21 mouse cellular contexts compared by ENCODE assay signal in genomic region chr5:130715181-130715580, GRCm38 (mm10).
DNase-seq lines count a peak whose midpoint lies in the region; ATAC-seq lines count a peak whose summit lies in the region.
"Had no signal": no experiment of that assay in that cellular context is flagged by ENCODE, and none has a peak within 500 bp of the region (broad histone marks: within the 10 kb centered on the region; RNA-seq: fewer than 3 reads in every experiment).

No protein-coding gene starts in this region.

- no peak overlapping the region for H3K4me2 ChIP-seq in forebrain, embryonic 14.5 days (ENCODE audit: low read length)
- H3K4me2 ChIP-seq in forebrain, embryonic 11.5 days (ENCODE audit: low read depth, low read length, severe bottlenecking): no peak overlapping the region
- H3K4me2 ChIP-seq: forebrain, embryonic 12.5 days; limb, embryonic 13.5 days; liver, embryonic 13.5 days; lung, embryonic 14.5 days; neural tube, embryonic 13.5 days had no signal

- 80% methylated on average over 4 of the region's 4 CpGs for WGBS in forebrain, embryonic 14.5 days
- WGBS in forebrain, embryonic 11.5 days: 89% methylated on average over 4 of the region's 4 CpGs
- WGBS in heart, embryonic 10.5 days: 77% methylated on average over 4 of the region's 4 CpGs

- H3K27ac ChIP-seq in forebrain, embryonic 14.5 days (ENCODE audit: low read depth, low read length): no peak overlapping the region
- H3K27ac ChIP-seq in forebrain, embryonic 11.5 days (ENCODE audit: low read depth, low read length): no peak overlapping the region
- H3K27ac ChIP-seq in heart, embryonic 10.5 days: no peak overlapping the region
- H3K27ac ChIP-seq: forebrain, embryonic 12.5 days; limb, embryonic 13.5 days; liver, embryonic 13.5 days; neural tube, embryonic 13.5 days had no signal

- no peak overlapping the region for H3K9ac ChIP-seq in forebrain, embryonic 14.5 days (ENCODE audit: low read length)
- no peak overlapping the region for H3K9ac ChIP-seq in forebrain, embryonic 11.5 days (ENCODE audit: low read length)
- H3K9ac ChIP-seq: forebrain, embryonic 12.5 days; limb, embryonic 13.5 days; liver, embryonic 13.5 days; lung, embryonic 14.5 days; neural tube, embryonic 13.5 days had no signal

- DNase-seq in adrenal gland, adult 2 months: peak; percentile 13
- DNase-seq in adrenal gland, postnatal 25 days: no peak
- DNase-seq in forebrain, embryonic 14.5 days (ENCODE audit: low spot score): peak; percentile 61
- no peak for DNase-seq in forebrain, embryonic 11.5 days (ENCODE audit: low spot score)
- DNase-seq in layer of hippocampus, postnatal 14 days (ENCODE audit: low spot score in 2 of 2): peak; percentile 34 to 52
- DNase-seq in layer of hippocampus, postnatal 25 days (ENCODE audit: extremely low spot score in 1 of 2, low spot score in 1 of 2): no peak
- DNase-seq in cerebellum, postnatal 10 days: peak; percentile 79 to 81
- DNase-seq in heart, embryonic 10.5 days (ENCODE audit: low spot score): no peak
- DNase-seq: gastrocnemius, postnatal 10 days; heart, adult 18-20 months; heart, postnatal 4 days; kidney, adult 2 months; kidney, postnatal 10 days; liver, embryonic 13.5 days; lung, embryonic 14.5 days; lung, postnatal 36 days; right cerebral cortex, postnatal 25 days; thymus, postnatal 36 days had no signal

- H3K36me3 ChIP-seq in forebrain, embryonic 14.5 days (ENCODE audit: control insufficient read depth, insufficient read depth, low read length): no peaks in the 10 kb centered on the region
- no peaks in the 10 kb centered on the region for H3K36me3 ChIP-seq in forebrain, embryonic 11.5 days (ENCODE audit: control insufficient read depth, insufficient read depth, low read length)
- H3K36me3 ChIP-seq in heart, embryonic 10.5 days: no peaks in the 10 kb centered on the region
- H3K36me3 ChIP-seq: forebrain, embryonic 12.5 days; limb, embryonic 13.5 days; liver, embryonic 13.5 days; neural tube, embryonic 13.5 days had no signal

- no peaks in the 10 kb centered on the region for H3K4me1 ChIP-seq in forebrain, embryonic 14.5 days (ENCODE audit: control insufficient read depth, insufficient read depth, low read length)
- no peaks in the 10 kb centered on the region for H3K4me1 ChIP-seq in forebrain, embryonic 11.5 days (replicated peaks; ENCODE audit: control insufficient read depth, insufficient read depth, low read length)
- H3K4me1 ChIP-seq in heart, embryonic 10.5 days: no peaks in the 10 kb centered on the region
- H3K4me1 ChIP-seq: forebrain, embryonic 12.5 days; limb, embryonic 13.5 days; liver, embryonic 13.5 days; neural tube, embryonic 13.5 days had no signal

- no peaks in the 10 kb centered on the region for H3K27me3 ChIP-seq in forebrain, embryonic 14.5 days (replicated peaks; ENCODE audit: control insufficient read depth, insufficient read depth, low read length)
- H3K27me3 ChIP-seq in forebrain, embryonic 11.5 days (ENCODE audit: control insufficient read depth, insufficient read depth, low read length): no peaks in the 10 kb centered on the region
- H3K27me3 ChIP-seq in heart, embryonic 10.5 days (ENCODE audit: insufficient read depth, poor library complexity, severe bottlenecking): no peaks in the 10 kb centered on the region
- H3K27me3 ChIP-seq: forebrain, embryonic 12.5 days; limb, embryonic 13.5 days; liver, embryonic 13.5 days; neural tube, embryonic 13.5 days had no signal

- no peak for ATAC-seq in forebrain, embryonic 14.5 days
- no peak for ATAC-seq in forebrain, embryonic 11.5 days (replicated peaks; ENCODE audit: low FRiP score)

- no peak overlapping the region for H3K4me3 ChIP-seq in forebrain, embryonic 14.5 days (ENCODE audit: low read depth, low read length)
- H3K4me3 ChIP-seq in forebrain, embryonic 11.5 days (ENCODE audit: low read depth, low read length): no peak overlapping the region
- no peak overlapping the region for H3K4me3 ChIP-seq in heart, embryonic 10.5 days
- H3K4me3 ChIP-seq: forebrain, embryonic 12.5 days; limb, embryonic 13.5 days; liver, embryonic 13.5 days; neural tube, embryonic 13.5 days had no signal

- no peaks in the 10 kb centered on the region for H3K9me3 ChIP-seq in forebrain, embryonic 14.5 days (replicated peaks; ENCODE audit: control insufficient read depth, low read length)
- H3K9me3 ChIP-seq in forebrain, embryonic 11.5 days (ENCODE audit: control insufficient read depth, low read length): no peaks in the 10 kb centered on the region
- no peaks in the 10 kb centered on the region for H3K9me3 ChIP-seq in heart, embryonic 10.5 days
- H3K9me3 ChIP-seq: forebrain, embryonic 12.5 days; limb, embryonic 13.5 days; liver, embryonic 13.5 days; neural tube, embryonic 13.5 days had no signal

Comparison
In these comparisons a context has a peak if more than half of its experiments do, and no peak if none do; other contexts are left out.
1. DNase-seq: peak in adrenal gland, adult 2 months (single experiment), forebrain, embryonic 14.5 days (single experiment), layer of hippocampus, postnatal 14 days (2 of 2) and cerebellum, postnatal 10 days (2 of 2); none in adrenal gland, postnatal 25 days (single experiment), forebrain, embryonic 11.5 days (single experiment), layer of hippocampus, postnatal 25 days (0 of 2) and heart, embryonic 10.5 days (single experiment).